Mouse (Mus musculus): ENCODE measurements around the gene Dusp2. TPM values are rescaled to one million over a fixed set of nuclear protein-coding genes. Genes with fewer than 3 reads are reported as not detected.

Gene Dusp2
- polyA plus RNA-seq, 1 experiment from 2014 or later: 2.2 TPM

DNA sequence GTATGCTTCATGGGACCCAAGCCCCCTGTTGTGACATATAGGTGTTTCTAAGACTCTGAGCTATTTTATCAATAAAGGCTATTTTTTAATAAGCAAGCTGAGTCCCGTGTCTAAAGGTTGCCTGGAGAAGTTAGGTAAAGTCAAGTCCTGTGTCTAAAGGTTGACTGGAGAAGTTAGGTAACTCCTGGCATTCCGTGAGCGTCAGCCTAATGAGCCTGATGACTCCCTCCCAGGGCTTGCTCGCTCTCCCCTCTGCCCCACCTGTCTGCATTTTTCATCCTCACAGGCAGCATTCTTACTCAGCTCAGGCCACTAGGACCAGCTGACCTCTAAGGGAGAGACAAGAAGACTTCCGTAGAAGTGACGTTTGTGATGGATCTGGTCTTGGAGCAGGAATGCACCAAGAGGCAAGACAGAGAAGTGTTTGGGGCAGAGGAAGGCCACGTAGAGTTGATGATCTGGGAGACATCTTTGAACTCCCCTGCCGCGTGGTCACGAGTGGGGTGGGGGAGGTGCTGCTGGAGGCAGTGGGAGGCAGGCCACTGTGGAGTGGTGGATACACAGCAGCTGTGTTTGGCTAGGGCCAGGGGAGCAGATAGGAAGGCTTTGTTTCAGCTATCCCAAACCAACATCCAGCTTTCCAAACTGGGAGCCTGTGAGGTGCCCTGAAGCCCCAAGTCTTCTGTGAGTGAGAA lies 31.3 kb downstream of the Dusp2 start:
- H3K27ac ChIP-seq (ENCODE audit: low read length): 0 out of 2 replicates have a peak overlapping the region, but pooled peaks have one; percentile 3
- peaks cover 80% of the 10 kb centered on the region for H3K4me1 ChIP-seq (ENCODE audit: control insufficient read depth, low read depth, low read length)
- no peak for ATAC-seq (ENCODE audit: low read depth)
- H3K4me2 ChIP-seq (ENCODE audit: low read depth, low read length): peak overlapping the region; percentile 92
- peaks cover 36% of the 10 kb centered on the region for H3K27me3 ChIP-seq (ENCODE audit: control insufficient read depth, insufficient read depth, low read depth, low read length)
- no peaks in the 10 kb centered on the region for H3K9me3 ChIP-seq (replicated peaks; ENCODE audit: control insufficient read depth, low read length)
- no peak overlapping the region for H3K9ac ChIP-seq (ENCODE audit: low read depth, low read length)
- peak overlapping the region; percentile 13 for H3K4me3 ChIP-seq (ENCODE audit: low read depth, low read length)
- WGBS (ENCODE audit: insufficient replicate concordance): 55% methylated on average over 10 of the region's 10 CpGs
- no peaks in the 10 kb centered on the region for H3K36me3 ChIP-seq (ENCODE audit: control insufficient read depth, insufficient read depth)

- Histone ChIP-seq H3K4me3 (ENCODE audit: low read depth, low read length) (peak overlapping the region; percentile 65), H3K9ac (ENCODE audit: low read depth, low read length) (peak overlapping the region; percentile 80)
These were observed 33.9 kb downstream of the Dusp2 start for GRCm38 (mm10) chr2:127369703-127370376.

DNA sequence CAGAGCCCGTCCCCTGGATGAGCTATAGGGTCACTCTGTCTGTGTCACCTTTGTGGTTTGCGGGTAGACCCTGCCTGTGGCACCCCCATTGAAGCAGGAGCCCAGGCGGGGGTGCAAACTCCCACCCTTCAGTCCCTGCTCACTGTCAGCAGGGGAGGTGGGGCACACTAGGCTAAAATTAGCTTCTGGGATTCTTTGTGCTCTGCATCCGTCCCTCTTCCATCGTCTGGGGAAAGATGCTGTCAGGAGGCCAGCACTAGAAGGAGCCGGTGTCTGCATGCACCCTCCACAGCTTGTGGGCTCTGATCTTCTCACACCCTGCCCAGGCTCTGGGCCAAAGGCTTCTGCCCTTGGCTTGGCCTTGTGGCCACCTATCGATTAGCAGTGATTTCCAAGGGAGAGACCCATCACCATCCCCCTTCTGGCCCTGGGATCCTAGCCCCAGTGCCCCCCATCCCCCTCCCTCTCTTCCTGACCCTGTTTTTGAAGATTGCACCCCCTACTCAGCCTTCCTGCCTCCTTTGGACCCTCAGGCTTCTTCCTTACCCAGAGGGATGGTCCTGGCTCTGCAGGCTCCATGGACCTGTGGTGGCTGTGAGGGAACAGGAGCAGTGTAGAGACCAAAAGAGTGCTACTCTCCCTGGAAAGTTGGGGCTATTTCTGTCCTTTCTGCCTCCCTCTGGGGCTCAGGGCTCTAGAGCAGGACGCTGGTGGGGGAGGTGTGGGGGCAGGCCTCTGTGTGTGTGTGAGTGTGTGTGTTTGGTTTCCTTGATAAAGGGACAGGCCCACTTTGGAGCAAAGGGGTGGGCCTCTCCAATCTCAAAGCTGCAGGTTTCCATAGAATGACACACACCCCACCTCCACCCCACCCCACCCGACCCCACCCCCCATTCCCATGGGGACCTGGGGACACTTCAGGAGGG lies 34.9 kb downstream of the Dusp2 start:
- peak; percentile 89 for ATAC-seq (ENCODE audit: low read depth)
- Histone ChIP-seq H3K27ac (ENCODE audit: low read length) (peak overlapping the region; percentile 87), H3K4me2 (ENCODE audit: low read depth, low read length) (peak overlapping the region; percentile 80), H3K4me3 (ENCODE audit: low read depth, low read length) (peak overlapping the region; percentile 65), H3K36me3 (ENCODE audit: control insufficient read depth, insufficient read depth) (no peaks in the 10 kb centered on the region), H3K4me1 (ENCODE audit: control insufficient read depth, low read depth, low read length) (peaks cover 88% of the 10 kb centered on the region), H3K9ac (ENCODE audit: low read depth, low read length) (peak overlapping the region; percentile 80), H3K27me3 (ENCODE audit: control insufficient read depth, insufficient read depth, low read depth, low read length) (peaks cover 5% of the 10 kb centered on the region; the same call in 1 of the 2 replicates), H3K9me3 (replicated peaks; ENCODE audit: control insufficient read depth, low read length) (no peaks in the 10 kb centered on the region)
- 20% methylated on average over 9 of the region's 9 CpGs for WGBS (ENCODE audit: insufficient replicate concordance)

More at GRCm38 (mm10) chr2:127369703-127370376, 33.9 kb downstream of the Dusp2 start:
- Histone ChIP-seq H3K36me3 (ENCODE audit: control insufficient read depth, insufficient read depth) (no peaks in the 10 kb centered on the region), H3K27ac (ENCODE audit: low read length) (peak overlapping the region; percentile 87), H3K9me3 (replicated peaks; ENCODE audit: control insufficient read depth, low read length) (no peaks in the 10 kb centered on the region), H3K27me3 (ENCODE audit: control insufficient read depth, insufficient read depth, low read depth, low read length) (peaks cover 13% of the 10 kb centered on the region), H3K4me1 (ENCODE audit: control insufficient read depth, low read depth, low read length) (peaks cover 82% of the 10 kb centered on the region), H3K4me2 (ENCODE audit: low read depth, low read length) (peak overlapping the region; percentile 80)
- ATAC-seq (ENCODE audit: low read depth): no peak
- WGBS (ENCODE audit: insufficient replicate concordance): 57% methylated on average over 5 of the region's 5 CpGs

- peak overlapping the region; percentile 62 for H3K9ac ChIP-seq (ENCODE audit: low read depth, low read length)
- H3K27ac ChIP-seq (ENCODE audit: low read length): peak overlapping the region; percentile 87
- ATAC-seq (ENCODE audit: low read depth): peak; percentile 74
- no peaks in the 10 kb centered on the region; the same call in 1 of the 2 replicates for H3K27me3 ChIP-seq (ENCODE audit: control insufficient read depth, insufficient read depth, low read depth, low read length)
- WGBS (ENCODE audit: insufficient replicate concordance): 17% methylated on average over 1 of the region's 1 CpGs
- H3K4me1 ChIP-seq (ENCODE audit: control insufficient read depth, low read depth, low read length): peaks cover 95% of the 10 kb centered on the region
- no peaks in the 10 kb centered on the region for H3K36me3 ChIP-seq (ENCODE audit: control insufficient read depth, insufficient read depth)
- H3K4me3 ChIP-seq (ENCODE audit: low read depth, low read length): peak overlapping the region; percentile 65
- no peaks in the 10 kb centered on the region for H3K9me3 ChIP-seq (replicated peaks; ENCODE audit: control insufficient read depth, low read length)
- H3K4me2 ChIP-seq (ENCODE audit: low read depth, low read length): peak overlapping the region; percentile 80
These were observed 35.5 kb downstream of the Dusp2 start for GRCm38 (mm10) chr2:127371484-127371861.

DNA sequence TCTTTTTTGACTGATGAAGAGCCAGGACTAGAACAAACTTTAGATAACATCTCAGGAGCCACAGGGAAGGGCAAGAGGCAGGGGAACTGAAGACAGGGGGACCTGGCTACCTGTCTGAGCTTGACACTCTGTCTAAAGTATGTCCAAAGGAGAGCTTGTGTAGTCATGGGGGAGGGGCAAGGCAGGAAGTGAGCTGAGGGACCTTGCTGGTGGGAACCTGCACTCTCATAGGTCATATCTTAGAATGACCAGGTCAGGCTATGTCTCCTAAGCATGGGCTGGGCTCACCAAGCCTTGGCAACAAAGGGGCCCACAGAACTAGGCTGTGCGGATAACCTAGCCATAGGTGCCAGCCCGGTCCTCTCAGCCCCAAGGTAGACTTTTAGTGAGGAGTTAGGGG lies 36.1 kb downstream of the Dusp2 start:
- no peaks in the 10 kb centered on the region for H3K36me3 ChIP-seq (ENCODE audit: control insufficient read depth, insufficient read depth)
- 73% methylated on average over 2 of the region's 2 CpGs for WGBS (ENCODE audit: insufficient replicate concordance)
- H3K27me3 ChIP-seq (ENCODE audit: control insufficient read depth, insufficient read depth, low read depth, low read length): no peaks in the 10 kb centered on the region
- peaks cover 98% of the 10 kb centered on the region for H3K4me1 ChIP-seq (ENCODE audit: control insufficient read depth, low read depth, low read length)
- ATAC-seq (ENCODE audit: low read depth): no peak
- no peak overlapping the region for H3K4me3 ChIP-seq (ENCODE audit: low read depth, low read length)
- peak overlapping the region; percentile 62 for H3K9ac ChIP-seq (ENCODE audit: low read depth, low read length)
- peak overlapping the region; percentile 87 for H3K27ac ChIP-seq (ENCODE audit: low read length)
- H3K4me2 ChIP-seq (ENCODE audit: low read depth, low read length): peak overlapping the region; percentile 80
- H3K9me3 ChIP-seq (replicated peaks; ENCODE audit: control insufficient read depth, low read length): no peaks in the 10 kb centered on the region

DNA sequence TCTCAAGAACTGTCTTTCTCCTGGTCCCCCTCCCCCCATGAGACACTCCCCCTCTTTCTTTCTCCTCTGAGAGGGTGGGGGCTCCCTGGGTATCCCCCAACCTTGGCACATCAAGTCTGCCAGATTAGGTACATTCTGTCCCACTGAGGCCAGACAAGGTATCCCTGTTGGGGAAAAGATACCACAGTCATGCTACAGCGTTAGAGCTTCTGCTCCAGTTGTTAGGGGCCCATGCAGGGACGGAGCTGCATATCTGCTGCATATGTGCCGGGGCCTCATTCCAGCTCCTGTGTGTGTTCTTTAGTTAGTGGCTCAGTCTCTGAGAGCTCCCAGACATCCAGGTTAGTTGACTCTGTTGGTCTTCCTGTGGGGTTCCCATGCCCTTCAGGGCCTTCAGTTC lies 38.2 kb downstream of the Dusp2 start:
- H3K9ac ChIP-seq (ENCODE audit: low read depth, low read length): peak overlapping the region; percentile 64
- H3K36me3 ChIP-seq (ENCODE audit: control insufficient read depth, insufficient read depth): no peaks in the 10 kb centered on the region
- H3K9me3 ChIP-seq (replicated peaks; ENCODE audit: control insufficient read depth, low read length): no peaks in the 10 kb centered on the region
- H3K27ac ChIP-seq (ENCODE audit: low read length): peak overlapping the region; percentile 87
- H3K4me3 ChIP-seq (ENCODE audit: low read depth, low read length): peak overlapping the region; percentile 44
- H3K4me1 ChIP-seq (ENCODE audit: control insufficient read depth, low read depth, low read length): peaks cover 93% of the 10 kb centered on the region
- peak overlapping the region; percentile 63 for H3K4me2 ChIP-seq (ENCODE audit: low read depth, low read length)
- ATAC-seq (ENCODE audit: low read depth): peak; percentile 14
- no peaks in the 10 kb centered on the region for H3K27me3 ChIP-seq (ENCODE audit: control insufficient read depth, insufficient read depth, low read depth, low read length)
- WGBS (ENCODE audit: insufficient replicate concordance): 24% methylated on average over 3 of the region's 3 CpGs

DNA sequence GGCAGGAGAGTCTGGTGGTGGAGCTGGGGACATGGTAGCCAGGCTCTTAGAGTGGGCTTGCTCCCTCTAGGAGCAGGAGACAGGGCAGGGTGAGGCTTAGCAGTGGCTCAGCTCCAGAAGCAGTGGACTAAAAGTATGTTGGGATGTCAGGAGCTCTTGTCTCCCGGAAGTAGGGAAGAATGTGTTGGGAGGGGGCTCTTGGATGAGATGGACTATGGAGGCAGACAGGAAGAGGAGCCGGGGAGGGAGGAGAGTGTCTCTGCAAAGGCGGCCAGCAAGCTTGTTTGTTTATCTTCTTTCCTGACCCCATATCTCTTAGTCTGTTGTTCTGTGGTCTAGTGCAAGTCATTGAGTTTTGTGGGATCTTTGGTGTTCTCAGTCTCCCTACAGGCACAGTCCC lies 39.1 kb downstream of the Dusp2 start:
- H3K4me2 ChIP-seq (ENCODE audit: low read depth, low read length): peak overlapping the region; percentile 63

GRCm38 (mm10) chr2:127375759-127376341 lies 39.9 kb downstream of the Dusp2 start:
- no peaks in the 10 kb centered on the region for H3K36me3 ChIP-seq (ENCODE audit: control insufficient read depth, insufficient read depth)
- peak overlapping the region; percentile 53 for H3K9ac ChIP-seq (ENCODE audit: low read depth, low read length)
- peak overlapping the region; percentile 44 for H3K4me3 ChIP-seq (ENCODE audit: low read depth, low read length)
- H3K27ac ChIP-seq (ENCODE audit: low read length): peak overlapping the region; percentile 87
- no peaks in the 10 kb centered on the region for H3K9me3 ChIP-seq (replicated peaks; ENCODE audit: control insufficient read depth, low read length)
- no peak for ATAC-seq (ENCODE audit: low read depth)
- no peaks in the 10 kb centered on the region for H3K27me3 ChIP-seq (ENCODE audit: control insufficient read depth, insufficient read depth, low read depth, low read length)
- WGBS (ENCODE audit: insufficient replicate concordance): 35% methylated on average over 7 of the region's 7 CpGs
- peaks cover 80% of the 10 kb centered on the region for H3K4me1 ChIP-seq (ENCODE audit: control insufficient read depth, low read depth, low read length)
- H3K4me2 ChIP-seq (ENCODE audit: low read depth, low read length): peak overlapping the region; percentile 63

More for the DNA sequence above, 39.1 kb downstream of the Dusp2 start:
- Histone ChIP-seq H3K9me3 (replicated peaks; ENCODE audit: control insufficient read depth, low read length) (no peaks in the 10 kb centered on the region), H3K36me3 (ENCODE audit: control insufficient read depth, insufficient read depth) (no peaks in the 10 kb centered on the region), H3K4me1 (ENCODE audit: control insufficient read depth, low read depth, low read length) (peaks cover 87% of the 10 kb centered on the region), H3K27ac (ENCODE audit: low read length) (peak overlapping the region; percentile 87), H3K9ac (ENCODE audit: low read depth, low read length) (peak overlapping the region; percentile 64), H3K27me3 (ENCODE audit: control insufficient read depth, insufficient read depth, low read depth, low read length) (no peaks in the 10 kb centered on the region), H3K4me3 (ENCODE audit: low read depth, low read length) (peak overlapping the region; percentile 44)
- ATAC-seq (ENCODE audit: low read depth): no peak
- WGBS (ENCODE audit: insufficient replicate concordance): 32% methylated on average over 3 of the region's 3 CpGs
